Mouse (Mus musculus): Measurements from ENCODE around the gene Marc2. TPM values are rescaled to one million over a fixed set of nuclear protein-coding genes. Genes with fewer than 3 reads are reported as not detected.
A peak's percentile ranks its signal among the peaks of the same experiment; 100 is the strongest.

The Marc2 gene
- polyA plus RNA-seq, 1 experiment, result 100 TPM

DNA sequence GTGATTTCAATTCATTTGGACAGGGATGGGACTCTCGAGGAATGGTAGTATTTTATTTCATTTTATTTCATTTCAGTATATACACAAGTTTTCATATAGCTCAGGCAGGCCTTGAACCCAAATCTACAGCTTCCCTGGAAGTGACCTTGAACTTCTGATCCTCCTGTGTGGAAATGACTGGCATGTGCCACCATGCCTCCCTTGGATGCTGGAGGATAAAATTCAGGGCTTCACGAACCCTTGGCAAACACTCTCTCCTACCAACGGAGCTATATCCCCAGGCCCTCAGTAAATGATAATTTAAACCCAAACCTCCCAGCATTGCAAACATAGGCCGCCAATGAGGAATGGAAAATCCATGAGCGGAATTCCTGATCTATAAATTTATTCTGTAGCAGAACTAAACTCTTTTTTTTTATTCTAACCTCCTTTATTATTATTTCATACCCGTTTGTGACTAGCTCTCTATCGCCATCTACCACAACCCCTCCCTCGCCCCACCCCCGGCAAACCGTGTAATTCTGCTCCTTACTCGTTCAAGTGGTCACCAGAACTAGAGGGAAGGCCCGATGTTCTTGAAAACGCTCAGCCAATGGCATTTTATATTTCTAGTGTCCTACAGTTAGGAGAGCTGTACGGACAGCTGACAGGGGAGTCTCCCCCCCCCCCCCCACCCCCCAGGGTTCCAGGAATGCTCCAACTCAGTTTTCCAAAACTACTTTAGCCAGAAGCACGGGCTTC is 1.8 kb downstream of the Marc2 start:
- TF ChIP-seq CTCF (IDR thresholded peaks at IDR 0.05; ENCODE audit: extremely low read depth, insufficient read depth, low read length) (no peak), POLR2A (IDR thresholded peaks at IDR 0.05; ENCODE audit: extremely low read depth, insufficient read depth, low read length) (no peak)
- Histone ChIP-seq H3K4me3 (ENCODE audit: insufficient read depth, low read length) (peak overlapping the region; percentile 87), H3K27ac (ENCODE audit: insufficient read depth, low read length) (no peak overlapping the region), H3K4me1 (ENCODE audit: control insufficient read depth, insufficient read depth, low read length) (peaks cover 8% of the 10 kb centered on the region)

DNA sequence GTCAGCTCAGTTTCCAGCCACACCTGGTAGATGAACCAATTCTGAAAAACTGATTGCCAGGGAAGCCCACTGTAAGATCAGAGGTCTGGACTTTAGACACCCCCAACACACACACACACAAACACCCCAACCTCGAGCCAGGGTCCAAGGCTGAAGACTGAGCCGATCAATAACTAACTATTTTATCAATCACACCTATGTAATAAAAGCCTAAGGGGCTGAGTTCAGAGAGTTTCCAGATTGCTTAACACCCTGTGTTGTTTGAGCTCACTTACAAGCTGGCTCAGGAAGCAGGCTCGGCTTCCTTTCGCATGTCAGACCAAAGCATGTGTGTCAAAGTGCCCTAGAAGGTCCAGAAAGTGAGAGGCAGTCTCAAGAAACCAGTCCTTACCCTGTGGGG is 8.6 kb downstream of the Marc2 start:
- TF ChIP-seq CTCF (IDR thresholded peaks at IDR 0.05; ENCODE audit: extremely low read depth, insufficient read depth, low read length), result no peak
- TF ChIP-seq POLR2A (IDR thresholded peaks at IDR 0.05; ENCODE audit: extremely low read depth, insufficient read depth, low read length), result no peak
- Histone ChIP-seq H3K4me3 (ENCODE audit: insufficient read depth, low read length) (no peak overlapping the region), H3K4me1 (ENCODE audit: control insufficient read depth, insufficient read depth, low read length) (peaks cover 3% of the 10 kb centered on the region), H3K27ac (ENCODE audit: insufficient read depth, low read length) (no peak overlapping the region)

DNA sequence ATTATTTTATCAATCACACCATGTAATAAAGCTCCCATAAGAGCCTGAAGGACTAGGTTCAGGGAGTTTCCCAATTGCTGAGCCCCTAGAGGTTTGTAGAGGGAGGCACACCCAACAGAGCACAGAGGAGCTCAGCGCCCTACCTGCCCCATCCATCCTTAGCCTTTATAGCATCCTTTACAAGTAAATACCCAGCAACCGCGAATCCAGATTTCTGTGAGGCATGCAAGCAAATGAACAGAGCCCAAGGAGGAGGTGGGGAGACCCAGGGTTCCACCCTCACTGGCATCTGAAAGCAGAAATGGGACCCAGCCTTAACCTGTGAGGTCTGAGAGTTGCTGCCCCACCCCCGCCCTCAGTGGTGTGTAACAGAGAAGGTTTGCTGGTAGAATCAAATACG is 9.9 kb downstream of the Marc2 start:
- TF ChIP-seq POLR2A (IDR thresholded peaks at IDR 0.05; ENCODE audit: extremely low read depth, insufficient read depth, low read length), result no peak
- TF ChIP-seq CTCF (IDR thresholded peaks at IDR 0.05; ENCODE audit: extremely low read depth, insufficient read depth, low read length), result no peak
- no peak overlapping the region for H3K27ac ChIP-seq (ENCODE audit: insufficient read depth, low read length)
- H3K4me1 ChIP-seq (ENCODE audit: control insufficient read depth, insufficient read depth, low read length), result peaks cover 2% of the 10 kb centered on the region
- no peak overlapping the region for H3K4me3 ChIP-seq (ENCODE audit: insufficient read depth, low read length)

GRCm38 (mm10) chr1:184833499-184833898 is 12.8 kb downstream of the Marc2 start:
- TF ChIP-seq POLR2A (IDR thresholded peaks at IDR 0.05; ENCODE audit: extremely low read depth, insufficient read depth, low read length) (no peak), CTCF (IDR thresholded peaks at IDR 0.05; ENCODE audit: extremely low read depth, insufficient read depth, low read length) (no peak)

GRCm38 (mm10) chr1:184832211-184832610 is 14.0 kb downstream of the Marc2 start:
- no peak for TF ChIP-seq POLR2A (IDR thresholded peaks at IDR 0.05; ENCODE audit: extremely low read depth, insufficient read depth, low read length)
- TF ChIP-seq CTCF (IDR thresholded peaks at IDR 0.05; ENCODE audit: extremely low read depth, insufficient read depth, low read length), result peak; percentile 22; the same call in 1 of the 2 replicates
- H3K27ac ChIP-seq (ENCODE audit: insufficient read depth, low read length), result no peak overlapping the region
- no peak overlapping the region for H3K4me3 ChIP-seq (ENCODE audit: insufficient read depth, low read length)
- H3K4me1 ChIP-seq (ENCODE audit: control insufficient read depth, insufficient read depth, low read length), result no peaks in the 10 kb centered on the region

More at GRCm38 (mm10) chr1:184833499-184833898, 12.8 kb downstream of the Marc2 start:
- Histone ChIP-seq H3K4me1 (ENCODE audit: control insufficient read depth, insufficient read depth, low read length) (peaks cover 1% of the 10 kb centered on the region; the same call in 1 of the 2 replicates), H3K27ac (ENCODE audit: insufficient read depth, low read length) (no peak overlapping the region), H3K4me3 (ENCODE audit: insufficient read depth, low read length) (no peak overlapping the region)

DNA sequence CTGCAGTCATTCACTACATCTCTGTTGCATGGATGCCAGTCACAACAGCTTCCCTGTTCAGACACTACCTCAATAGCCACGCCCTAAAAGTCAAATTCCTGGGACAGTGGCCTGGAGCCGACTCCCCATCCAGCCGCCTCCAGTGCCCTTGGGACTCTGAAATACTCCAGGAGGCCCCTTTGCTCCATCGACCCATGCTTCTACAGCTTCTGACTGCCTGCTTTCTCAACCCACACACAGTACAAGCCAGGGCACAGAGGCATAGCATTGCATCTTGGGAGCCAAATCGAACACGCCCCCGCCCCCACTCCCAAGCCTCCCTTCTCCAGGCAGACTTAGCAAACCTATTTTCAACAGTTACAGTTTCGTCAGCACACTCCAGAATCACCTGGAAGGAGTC is 16.4 kb downstream of the Marc2 start:
- Histone ChIP-seq H3K27ac (ENCODE audit: insufficient read depth, low read length) (no peak overlapping the region), H3K4me1 (ENCODE audit: control insufficient read depth, insufficient read depth, low read length) (no peaks in the 10 kb centered on the region), H3K4me3 (ENCODE audit: insufficient read depth, low read length) (no peak overlapping the region)
- TF ChIP-seq POLR2A (IDR thresholded peaks at IDR 0.05; ENCODE audit: extremely low read depth, insufficient read depth, low read length) (no peak), CTCF (IDR thresholded peaks at IDR 0.05; ENCODE audit: extremely low read depth, insufficient read depth, low read length) (no peak)

- H3K4me3 ChIP-seq (ENCODE audit: insufficient read depth, low read length), result peak overlapping the region; percentile 1; the same call in 1 of the 2 replicates
These were observed 19.0 kb downstream of the Marc2 start for GRCm38 (mm10) chr1:184827175-184827701.

GRCm38 (mm10) chr1:184825093-184825492 is 21.2 kb downstream of the Marc2 start:
- no peaks in the 10 kb centered on the region for H3K4me1 ChIP-seq (ENCODE audit: control insufficient read depth, insufficient read depth, low read length)
- no peak overlapping the region for H3K27ac ChIP-seq (ENCODE audit: insufficient read depth, low read length)
- TF ChIP-seq CTCF (IDR thresholded peaks at IDR 0.05; ENCODE audit: extremely low read depth, insufficient read depth, low read length) (peak; percentile 54; the same call in 1 of the 2 replicates), POLR2A (IDR thresholded peaks at IDR 0.05; ENCODE audit: extremely low read depth, insufficient read depth, low read length) (no peak)
- H3K4me3 ChIP-seq (ENCODE audit: insufficient read depth, low read length), result no peak overlapping the region

More at GRCm38 (mm10) chr1:184827175-184827701, 19.0 kb downstream of the Marc2 start:
- TF ChIP-seq CTCF (IDR thresholded peaks at IDR 0.05; ENCODE audit: extremely low read depth, insufficient read depth, low read length), result no peak
- no peak for TF ChIP-seq POLR2A (IDR thresholded peaks at IDR 0.05; ENCODE audit: extremely low read depth, insufficient read depth, low read length)
- Histone ChIP-seq H3K4me1 (ENCODE audit: control insufficient read depth, insufficient read depth, low read length) (no peaks in the 10 kb centered on the region), H3K27ac (ENCODE audit: insufficient read depth, low read length) (peak overlapping the region; percentile 24)

GRCm38 (mm10) chr1:184824439-184824851 is 21.8 kb downstream of the Marc2 start:
- TF ChIP-seq CTCF (IDR thresholded peaks at IDR 0.05; ENCODE audit: extremely low read depth, insufficient read depth, low read length) (peak; percentile 96), POLR2A (IDR thresholded peaks at IDR 0.05; ENCODE audit: extremely low read depth, insufficient read depth, low read length) (no peak)
- H3K4me3 ChIP-seq (ENCODE audit: insufficient read depth, low read length), result no peak overlapping the region
- no peaks in the 10 kb centered on the region for H3K4me1 ChIP-seq (ENCODE audit: control insufficient read depth, insufficient read depth, low read length)
- no peak overlapping the region for H3K27ac ChIP-seq (ENCODE audit: insufficient read depth, low read length)

DNA sequence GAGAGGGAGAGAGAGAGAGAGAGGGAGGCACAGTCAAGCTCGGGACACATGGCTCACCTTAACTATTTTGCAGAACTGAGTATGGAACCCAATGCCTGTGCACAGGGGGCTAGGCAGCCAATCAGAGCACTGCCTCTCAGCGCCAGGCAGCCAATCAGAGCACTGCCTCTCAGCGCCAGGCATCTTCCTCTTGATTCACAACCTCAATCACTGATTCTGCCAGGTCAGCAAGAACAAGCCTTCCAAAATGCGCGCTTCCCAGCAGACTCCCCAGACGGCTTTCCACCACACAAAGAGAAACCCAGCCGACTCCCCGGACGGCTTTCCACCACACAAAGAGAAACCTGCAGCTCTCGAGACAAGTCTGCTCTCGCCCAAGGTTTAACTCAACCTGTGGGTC is 23.6 kb downstream of the Marc2 start:
- H3K4me3 ChIP-seq (ENCODE audit: insufficient read depth, low read length), result no peak overlapping the region
- H3K27ac ChIP-seq (ENCODE audit: insufficient read depth, low read length), result no peak overlapping the region
- TF ChIP-seq CTCF (IDR thresholded peaks at IDR 0.05; ENCODE audit: extremely low read depth, insufficient read depth, low read length), result no peak
- no peak for TF ChIP-seq POLR2A (IDR thresholded peaks at IDR 0.05; ENCODE audit: extremely low read depth, insufficient read depth, low read length)
- H3K4me1 ChIP-seq (ENCODE audit: control insufficient read depth, insufficient read depth, low read length), result no peaks in the 10 kb centered on the region

All from cortical plate, adult 2 months (tissue).